Mouse (Mus musculus) forebrain, embryonic 10.5 days (tissue): ENCODE results near the gene E2f1. TPM values are rescaled to one million over a fixed set of nuclear protein-coding genes. Genes with fewer than 3 reads are reported as not detected.

Source experiments
- DNase-seq: peaks from one replicate; pipeline ENCODE4 v3.0.0-alpha.2; 2017; ENCODE audit warnings: low spot score; ENCODE audit errors: extremely low spot score
- H3K27ac ChIP-seq: fragments of 300-500 bp; sonication (generic); 2 replicates; pipeline ENCODE4 v1.5.1; 2016; ENCODE audit warnings: mild to moderate bottlenecking
- H3K27me3 ChIP-seq: fragments of 300-500 bp; sonication (generic); 2 replicates; pipeline ENCODE4 v1.6.1; 2016; ENCODE audit warnings: mild to moderate bottlenecking; ENCODE audit not compliant: poor library complexity, severe bottlenecking
- H3K36me3 ChIP-seq: fragments of 300-500 bp; sonication (generic); replicated peaks from 2 replicates; pipeline ENCODE4 v1.6.1; 2016; ENCODE audit warnings: mild to moderate bottlenecking, moderate library complexity
- H3K4me1 ChIP-seq: fragments of 300-500 bp; sonication (generic); 2 replicates; pipeline ENCODE4 v1.6.1; 2016
- H3K4me3 ChIP-seq: fragments of 300-500 bp; sonication (generic); 2 replicates; pipeline ENCODE4 v1.5.1; 2016; ENCODE audit warnings: mild to moderate bottlenecking, moderate library complexity
- H3K9me3 ChIP-seq: fragments of 300-500 bp; sonication (generic); 2 replicates; pipeline ENCODE4 v1.6.1; 2016; ENCODE audit warnings: mild to moderate bottlenecking, moderate library complexity
- WGBS: fragments of 180-500 bp; shearing (Covaris S2); methylation state at CpG from one replicate; pipeline ENCODE4 v1.1.7; 2016; 5-methylcytosine and 5-hydroxymethylcytosine counted together
- polyA plus RNA-seq: library from polyadenylated mRNA; unstranded; fragments of >200 nt; fragmentation: Nextera tagmentation; extraction: Ambion mirVana; gene quantifications from 2 replicates; pipeline ENCODE4 v1.2.1, GENCODE M21; 2016

E2f1 gene
- polyA plus RNA-seq, 1 experiment from 2014 or later, result 28.6 TPM

DNA sequence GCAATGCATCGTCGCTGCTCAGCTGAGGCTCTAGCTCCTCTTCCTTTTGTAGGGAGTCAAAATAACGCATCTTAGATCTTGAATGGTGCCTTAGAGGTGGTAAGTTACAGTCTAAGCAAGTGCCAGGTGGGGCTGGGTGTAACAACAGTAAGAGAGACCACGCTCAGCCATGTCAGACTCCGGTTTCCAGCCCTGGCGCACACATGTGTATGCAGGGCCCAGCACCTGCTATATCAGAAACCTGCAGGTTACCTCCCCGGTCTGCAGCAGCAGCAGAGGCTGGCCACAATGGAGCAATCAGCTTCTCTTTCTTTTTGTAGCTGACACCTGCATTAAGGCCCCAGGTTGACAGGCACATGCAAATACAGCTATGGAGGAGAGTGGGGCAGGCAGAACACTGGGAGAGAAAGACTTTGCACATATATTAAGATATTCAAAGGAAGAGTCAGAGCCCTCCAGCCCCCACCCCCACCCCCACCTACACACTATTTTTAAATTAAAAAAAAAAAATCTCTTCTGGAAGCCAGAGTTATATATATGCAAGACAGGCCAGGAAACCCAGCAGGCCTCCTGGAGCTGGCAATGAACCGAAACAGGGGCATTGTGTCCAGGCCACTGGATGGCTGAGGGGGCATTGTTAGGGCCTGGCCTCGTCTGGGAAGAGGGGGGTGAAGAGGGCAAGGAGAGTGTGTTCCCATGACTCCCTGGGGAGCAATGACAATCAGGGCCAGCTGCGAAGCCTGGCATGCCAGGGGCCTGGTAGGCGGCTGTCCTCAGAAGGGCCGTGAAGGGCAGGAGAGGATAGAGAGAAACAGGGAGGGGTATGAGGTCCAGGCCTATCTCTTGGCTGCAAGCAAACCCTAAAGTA, 7.4 kb upstream of the E2f1 start:
- H3K4me3 ChIP-seq, result peak overlapping the region; percentile 20; the same call in 1 of the 2 replicates
- peak; percentile 42 for DNase-seq
- WGBS, result 39% methylated on average over 12 of the region's 12 CpGs
- H3K9me3 ChIP-seq, result no peaks in the 10 kb centered on the region
- H3K27me3 ChIP-seq, result 0 out of 2 replicates have a peak, but pooled peaks cover under 1% of the 10 kb centered on the region
- peak overlapping the region; percentile 83 for H3K27ac ChIP-seq
- H3K4me1 ChIP-seq, result peaks cover 20% of the 10 kb centered on the region
- H3K36me3 ChIP-seq, result no peaks in the 10 kb centered on the region

DNA sequence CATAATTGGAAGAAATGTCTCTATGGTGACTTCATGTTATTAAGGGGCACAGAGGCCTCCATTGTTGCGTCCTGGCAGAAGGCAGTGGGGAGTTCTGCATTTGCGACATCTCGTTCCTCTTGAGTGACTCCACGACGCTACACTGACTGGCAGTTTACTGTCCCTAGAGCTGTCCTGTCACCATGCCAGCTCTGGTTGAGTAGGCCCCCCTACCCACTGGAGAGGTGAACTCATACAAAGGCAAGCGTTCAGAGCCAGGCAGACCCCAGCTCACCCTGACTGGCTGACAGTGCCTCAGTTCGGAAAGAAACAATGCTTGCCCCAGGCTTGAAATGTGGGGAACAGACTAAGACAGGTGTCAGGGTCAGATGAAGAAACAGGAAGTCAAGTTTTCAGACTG, 4.6 kb upstream of the E2f1 start:
- no peak overlapping the region for H3K27ac ChIP-seq
- no peak overlapping the region for H3K4me3 ChIP-seq
- H3K9me3 ChIP-seq, result no peaks in the 10 kb centered on the region
- 76% methylated on average over 7 of the region's 7 CpGs for WGBS
- DNase-seq, result no peak
- H3K4me1 ChIP-seq, result peaks cover 38% of the 10 kb centered on the region
- H3K36me3 ChIP-seq, result no peaks in the 10 kb centered on the region
- peaks cover 10% of the 10 kb centered on the region; the same call in 1 of the 2 replicates for H3K27me3 ChIP-seq

DNA sequence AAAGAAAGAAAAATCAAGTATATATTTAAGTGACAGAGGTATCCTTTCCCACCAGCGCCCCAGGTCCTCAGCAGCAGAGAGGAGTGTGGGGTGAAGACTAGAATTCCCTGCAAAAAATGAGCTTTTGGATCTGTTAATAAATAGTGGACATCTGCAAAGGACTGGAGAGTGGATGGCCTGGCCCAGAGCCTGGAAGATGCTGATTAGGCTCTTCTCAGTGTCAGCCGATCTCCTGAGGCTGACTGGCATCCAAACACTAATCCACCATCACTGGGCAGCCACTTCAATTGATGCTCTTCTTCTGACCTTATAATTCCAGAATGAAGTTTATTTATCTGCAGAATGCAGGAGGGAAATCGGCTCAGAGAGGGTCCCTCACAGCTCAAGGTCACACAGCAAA, 3.3 kb upstream of the E2f1 start:
- peaks cover 1% of the 10 kb centered on the region for H3K36me3 ChIP-seq
- H3K27me3 ChIP-seq, result peaks cover 10% of the 10 kb centered on the region; the same call in 1 of the 2 replicates
- H3K4me1 ChIP-seq, result peaks cover 50% of the 10 kb centered on the region
- DNase-seq, result no peak
- H3K27ac ChIP-seq, result no peak overlapping the region
- H3K9me3 ChIP-seq, result no peaks in the 10 kb centered on the region
- H3K4me3 ChIP-seq, result no peak overlapping the region
- 83% methylated on average over 3 of the region's 3 CpGs for WGBS

DNA sequence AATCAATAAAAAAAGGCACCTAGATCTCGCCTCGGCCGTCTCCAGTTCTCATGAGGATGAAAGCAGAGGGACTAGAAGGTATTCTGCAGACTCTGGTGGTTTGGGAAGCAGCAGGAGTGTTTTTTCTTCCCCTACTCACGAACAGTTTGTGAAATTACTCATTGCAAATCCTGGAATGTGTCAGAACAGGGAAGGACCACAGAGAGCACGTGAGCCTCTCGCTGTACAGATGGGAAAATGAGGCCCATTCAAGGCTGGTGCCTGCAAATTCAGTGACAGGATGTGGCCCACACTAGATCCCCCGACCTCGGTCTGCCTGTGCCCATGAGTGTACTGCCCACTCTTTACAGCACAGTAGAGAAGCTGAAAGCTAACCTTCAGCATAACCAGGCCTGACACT, 2.3 kb upstream of the E2f1 start:
- WGBS, result 88% methylated on average over 8 of the region's 8 CpGs
- no peak overlapping the region for H3K27ac ChIP-seq
- H3K27me3 ChIP-seq, result peaks cover 10% of the 10 kb centered on the region; the same call in 1 of the 2 replicates
- H3K36me3 ChIP-seq, result peaks cover 7% of the 10 kb centered on the region
- peaks cover 50% of the 10 kb centered on the region for H3K4me1 ChIP-seq
- H3K9me3 ChIP-seq, result no peaks in the 10 kb centered on the region
- H3K4me3 ChIP-seq, result no peak overlapping the region
- no peak for DNase-seq

DNA sequence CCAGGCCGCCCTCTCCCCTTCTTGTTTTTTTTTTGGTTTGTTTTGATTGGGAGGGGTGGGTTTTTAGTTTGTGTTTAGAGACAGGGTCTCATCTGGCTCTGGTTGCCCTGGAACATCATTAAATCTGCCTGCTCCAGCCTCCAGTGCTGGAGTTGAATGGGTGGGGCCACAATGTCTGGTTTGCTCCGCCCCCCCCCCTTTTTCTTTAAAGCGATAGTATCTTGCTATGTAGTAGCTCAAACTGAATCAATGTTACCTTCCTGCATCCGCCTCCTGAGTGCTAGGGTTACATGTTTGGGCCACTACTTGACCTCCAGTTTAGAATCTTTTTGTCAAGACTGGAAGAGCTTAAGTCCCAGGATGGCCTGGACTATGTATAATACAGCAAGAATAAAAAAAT, 1.6 kb upstream of the E2f1 start:
- no peaks in the 10 kb centered on the region for H3K9me3 ChIP-seq
- 90% methylated on average over 4 of the region's 4 CpGs for WGBS
- DNase-seq, result no peak
- peaks cover 7% of the 10 kb centered on the region for H3K36me3 ChIP-seq
- H3K27me3 ChIP-seq, result peaks cover 10% of the 10 kb centered on the region; the same call in 1 of the 2 replicates
- peaks cover 50% of the 10 kb centered on the region for H3K4me1 ChIP-seq
- peak overlapping the region; percentile 88; the same call in 1 of the 2 replicates for H3K4me3 ChIP-seq
- 0 out of 2 replicates have a peak overlapping the region, but pooled peaks have one; percentile 98 for H3K27ac ChIP-seq

DNA sequence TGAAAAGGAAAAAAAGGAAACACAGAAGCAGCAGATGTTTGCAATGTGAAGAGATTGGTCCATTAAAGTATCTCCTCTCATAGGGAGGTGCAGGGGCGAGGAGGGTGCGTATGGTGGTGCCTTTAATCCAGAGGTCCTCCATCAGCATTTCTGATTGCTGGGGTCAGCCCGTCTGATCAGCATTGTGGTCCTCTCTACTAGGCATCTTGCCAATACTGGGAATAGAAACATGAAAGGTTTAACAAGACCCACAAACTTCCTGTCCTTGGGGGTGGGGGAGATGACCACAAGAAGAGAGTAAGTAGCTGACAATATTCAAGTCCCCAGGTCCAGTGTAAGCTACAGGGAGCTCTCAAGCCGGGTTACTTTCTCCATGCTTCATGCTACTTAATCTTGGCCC, 974 bp upstream of the E2f1 start:
- Histone ChIP-seq H3K4me3 (peak overlapping the region; percentile 88; the same call in 1 of the 2 replicates), H3K27ac (peak overlapping the region; percentile 98), H3K4me1 (peaks cover 53% of the 10 kb centered on the region), H3K27me3 (peaks cover 10% of the 10 kb centered on the region; the same call in 1 of the 2 replicates), H3K9me3 (no peaks in the 10 kb centered on the region), H3K36me3 (peaks cover 11% of the 10 kb centered on the region)
- 86% methylated on average over 4 of the region's 4 CpGs for WGBS
- no peak for DNase-seq

DNA sequence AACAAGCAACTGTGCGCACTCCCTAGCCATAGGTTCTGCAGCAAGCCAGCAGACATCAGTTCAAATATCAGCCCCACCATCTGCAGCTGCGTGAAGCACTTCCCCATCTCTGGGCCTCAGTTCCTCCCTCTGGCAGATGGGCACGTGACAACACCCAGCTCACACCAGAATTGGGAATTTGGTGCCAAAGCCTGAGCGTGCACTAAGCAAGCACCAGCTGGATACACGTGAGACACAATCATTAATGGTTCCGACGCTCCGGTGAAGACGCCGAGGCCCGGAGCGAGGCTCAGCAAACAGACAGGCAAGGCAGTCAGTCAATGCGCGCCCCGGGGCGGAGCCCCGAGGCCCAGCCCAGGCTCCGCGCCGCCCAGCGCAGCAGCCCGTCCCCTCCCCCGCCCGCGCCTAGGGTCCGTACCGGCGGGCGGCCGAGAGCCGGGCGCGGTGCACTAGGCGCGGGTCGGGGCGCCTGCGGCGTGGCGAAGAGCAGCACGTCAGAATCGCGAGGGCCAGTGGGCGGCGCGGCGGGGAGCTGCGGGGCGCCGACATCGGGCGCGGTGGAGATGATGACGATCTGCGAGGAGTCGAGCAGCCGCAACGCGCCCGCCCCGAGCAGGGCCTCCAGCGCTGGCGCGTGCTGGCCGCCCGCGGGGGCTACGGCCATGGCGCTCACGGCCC, 482 bp downstream of the E2f1 start:
- H3K4me3 ChIP-seq, result peak overlapping the region; percentile 88
- H3K27ac ChIP-seq, result peak overlapping the region; percentile 98
- peaks cover 61% of the 10 kb centered on the region for H3K4me1 ChIP-seq
- H3K27me3 ChIP-seq, result peaks cover 10% of the 10 kb centered on the region; the same call in 1 of the 2 replicates
- DNase-seq, result peak; percentile 64
- under 1% methylated on average over 65 of the region's 70 CpGs for WGBS
- no peaks in the 10 kb centered on the region for H3K9me3 ChIP-seq
- peaks cover 26% of the 10 kb centered on the region for H3K36me3 ChIP-seq

DNA sequence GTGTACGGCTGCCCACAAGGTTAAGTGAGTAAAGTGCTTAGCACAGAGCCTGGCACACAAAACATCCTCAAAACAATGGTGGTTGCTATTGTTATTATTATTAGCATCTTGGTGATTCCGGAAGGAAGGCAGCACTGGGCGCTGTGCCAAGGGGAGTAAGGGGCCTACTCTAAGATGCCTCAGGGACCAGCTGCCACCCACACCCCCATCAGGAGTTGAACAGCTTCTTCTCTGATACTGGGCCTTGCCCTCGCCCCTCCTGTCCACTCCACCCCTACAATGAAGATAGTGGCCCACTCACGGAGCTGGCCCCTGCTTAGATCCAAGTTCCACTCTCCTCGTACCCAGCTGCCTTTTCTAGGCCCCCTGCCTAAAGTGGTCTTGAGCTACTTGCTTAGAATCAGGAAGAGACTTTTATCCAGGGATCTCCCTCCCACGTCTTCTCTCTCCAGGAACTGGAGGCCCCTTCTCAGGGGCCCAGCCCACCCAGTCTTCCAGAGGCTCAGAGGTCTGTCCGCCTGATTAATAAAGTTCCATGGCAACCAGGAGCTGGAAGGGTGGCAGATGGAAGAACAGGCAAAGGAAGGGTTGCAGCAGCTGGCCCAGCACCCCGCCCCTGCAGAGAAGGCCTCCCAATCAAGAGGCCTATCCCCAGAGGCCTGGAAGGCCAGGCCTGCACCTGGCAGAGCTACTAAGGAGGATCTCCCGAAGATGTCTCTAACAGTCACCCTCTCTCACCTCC, 1.2 kb downstream of the E2f1 start:
- no peaks in the 10 kb centered on the region for H3K9me3 ChIP-seq
- H3K36me3 ChIP-seq, result peaks cover 33% of the 10 kb centered on the region
- peak overlapping the region; percentile 98 for H3K27ac ChIP-seq
- DNase-seq, result peak; percentile 51
- peak overlapping the region; percentile 88 for H3K4me3 ChIP-seq
- 25% methylated on average over 10 of the region's 10 CpGs for WGBS
- H3K27me3 ChIP-seq, result peaks cover 10% of the 10 kb centered on the region; the same call in 1 of the 2 replicates
- peaks cover 61% of the 10 kb centered on the region for H3K4me1 ChIP-seq

DNA sequence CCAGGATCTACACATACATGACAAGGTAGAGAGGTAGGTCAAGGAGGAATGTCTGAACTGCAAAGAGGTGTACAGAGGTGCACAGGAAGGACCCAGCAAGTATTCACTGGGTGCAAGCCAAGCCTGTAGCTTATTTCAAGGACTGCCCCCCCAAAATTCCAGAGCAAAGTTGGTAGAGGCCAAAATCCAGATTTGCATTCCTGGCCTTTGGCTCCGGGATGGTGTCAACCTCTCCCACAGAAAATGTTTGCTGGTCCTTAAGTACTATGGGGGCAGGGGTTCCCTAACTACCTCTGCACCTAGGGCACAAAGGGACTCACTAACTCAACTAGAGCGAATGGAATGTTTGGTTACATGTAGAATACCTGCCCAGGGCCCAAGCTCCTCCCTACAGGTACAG, 1.9 kb downstream of the E2f1 start:
- 83% methylated on average over 2 of the region's 2 CpGs for WGBS
- no peaks in the 10 kb centered on the region for H3K9me3 ChIP-seq
- no peak for DNase-seq
- peak overlapping the region; percentile 98 for H3K27ac ChIP-seq
- H3K27me3 ChIP-seq, result peaks cover 10% of the 10 kb centered on the region; the same call in 1 of the 2 replicates
- peak overlapping the region; percentile 88 for H3K4me3 ChIP-seq
- peaks cover 61% of the 10 kb centered on the region for H3K4me1 ChIP-seq
- peaks cover 40% of the 10 kb centered on the region for H3K36me3 ChIP-seq

DNA sequence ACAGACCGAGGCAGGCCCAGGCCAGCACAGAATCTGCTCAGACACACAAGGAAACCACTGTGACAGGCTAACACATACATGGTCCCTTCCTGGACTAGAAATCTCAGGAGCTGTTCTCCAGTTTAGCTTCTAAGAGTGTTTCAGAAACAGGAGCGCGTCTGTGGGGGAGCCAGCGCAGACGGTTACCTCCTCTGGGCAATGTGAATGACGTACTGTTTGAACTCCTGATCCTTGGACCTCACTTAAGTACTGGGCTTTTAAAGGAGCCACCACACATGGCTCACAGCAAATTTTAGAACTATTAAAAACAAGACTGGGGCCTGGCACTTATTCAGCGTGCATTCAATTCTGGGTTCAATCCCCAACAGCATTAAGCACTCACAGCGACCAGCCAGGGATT, 3.1 kb downstream of the E2f1 start:
- Histone ChIP-seq H3K4me1 (peaks cover 61% of the 10 kb centered on the region), H3K9me3 (no peaks in the 10 kb centered on the region), H3K27me3 (peaks cover 6% of the 10 kb centered on the region; the same call in 1 of the 2 replicates), H3K27ac (peak overlapping the region; percentile 44; the same call in 1 of the 2 replicates), H3K36me3 (peaks cover 52% of the 10 kb centered on the region), H3K4me3 (peak overlapping the region; percentile 1; the same call in 1 of the 2 replicates)
- no peak for DNase-seq
- whole genome bisulfite sequencing, result 68% methylated on average over 8 of the region's 8 CpGs

DNA sequence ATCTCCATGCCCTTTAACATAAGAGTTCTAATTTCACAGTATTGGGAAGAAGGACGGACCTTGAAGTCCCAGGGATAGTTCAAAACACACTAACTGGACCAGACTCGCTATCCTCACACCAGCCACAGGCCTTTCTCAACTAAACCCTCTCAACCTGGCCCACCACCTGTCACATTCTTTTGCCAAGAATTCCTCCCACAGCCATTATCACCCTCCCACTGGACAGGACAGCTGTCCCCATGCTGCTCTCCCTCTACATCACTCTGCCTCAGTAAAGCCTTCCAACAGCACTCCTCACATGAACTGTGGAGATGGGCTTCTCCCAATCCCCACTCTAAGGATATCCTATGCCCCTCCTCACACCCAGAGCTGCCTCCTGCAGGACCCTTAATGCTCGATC, 4.1 kb downstream of the E2f1 start:
- H3K4me1 ChIP-seq, result peaks cover 53% of the 10 kb centered on the region
- no peak overlapping the region for H3K4me3 ChIP-seq
- no peak for DNase-seq
- H3K9me3 ChIP-seq, result no peaks in the 10 kb centered on the region
- peaks cover 62% of the 10 kb centered on the region for H3K36me3 ChIP-seq
- 89% methylated on average over 3 of the region's 3 CpGs for WGBS
- 0 out of 2 replicates have a peak, but pooled peaks cover 2% of the 10 kb centered on the region for H3K27me3 ChIP-seq
- peak overlapping the region; percentile 44; the same call in 1 of the 2 replicates for H3K27ac ChIP-seq

DNA sequence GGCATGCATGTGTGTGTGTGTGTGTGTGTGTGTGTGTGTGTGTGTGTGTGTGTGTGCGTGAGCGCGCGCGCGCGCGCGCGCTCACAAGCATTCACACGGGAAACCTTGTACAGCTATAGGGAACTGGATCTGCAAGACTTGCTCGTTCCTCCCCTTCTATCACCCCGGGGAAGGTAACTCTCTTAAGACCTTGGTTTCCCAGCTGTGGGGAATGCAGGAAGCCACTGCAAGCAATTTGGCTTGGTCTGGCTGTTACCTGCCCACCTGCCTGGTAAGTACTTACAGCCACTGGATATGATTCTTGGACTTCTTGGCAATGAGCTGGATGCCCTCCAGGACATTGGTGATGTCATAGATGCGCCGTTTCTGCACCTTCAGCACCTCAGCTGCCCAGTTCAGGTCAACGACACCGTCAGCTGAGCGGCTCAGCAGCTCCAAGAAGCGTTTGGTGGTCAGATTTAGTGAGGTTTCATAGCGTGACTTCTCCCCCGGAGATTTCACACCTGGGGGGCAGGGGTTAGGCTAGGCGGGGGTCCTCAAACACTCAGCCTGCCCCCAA, 6.0 kb downstream of the E2f1 start:
- Histone ChIP-seq H3K4me1 (peaks cover 49% of the 10 kb centered on the region), H3K27me3 (no peaks in the 10 kb centered on the region), H3K9me3 (no peaks in the 10 kb centered on the region), H3K36me3 (peaks cover 75% of the 10 kb centered on the region), H3K27ac (no peak overlapping the region), H3K4me3 (no peak overlapping the region)
- no peak for DNase-seq
- WGBS, result 95% methylated on average over 22 of the region's 22 CpGs
